Mouse (Mus musculus): ENCODE data around the gene Kctd4. TPM values are rescaled to one million over a fixed set of nuclear protein-coding genes. Genes with fewer than 3 reads are reported as not detected.

The Kctd4 gene
- polyA plus RNA-seq, 1 experiment from 2014 or later = 1.6 TPM

DNA sequence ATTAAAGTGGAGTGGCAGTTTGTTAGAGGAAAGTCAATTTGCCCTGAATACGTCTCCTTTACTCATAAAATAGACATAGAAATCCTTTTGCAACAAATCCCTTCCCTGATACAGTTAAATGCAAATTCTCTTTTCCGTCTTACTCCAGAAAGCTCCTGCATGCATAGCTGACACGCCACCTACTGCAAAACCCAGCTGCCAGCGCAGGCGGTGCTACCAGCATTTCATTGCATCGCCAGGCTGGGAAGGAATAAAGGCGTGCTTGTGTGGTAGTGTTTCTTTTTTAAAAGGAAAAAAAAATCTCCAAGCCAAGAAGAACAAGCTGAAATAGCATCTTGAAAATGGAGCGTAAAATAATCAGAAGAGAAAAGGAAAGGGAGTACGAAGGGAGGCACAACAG, 7.4 kb downstream of the Kctd4 start:
- no peak overlapping the region for H3K9ac ChIP-seq
- no peak overlapping the region; the same call in 1 of the 2 replicates for H3K27ac ChIP-seq
- WGBS = 64% methylated on average over 9 of the region's 9 CpGs
- H3K36me3 ChIP-seq = no peaks in the 10 kb centered on the region
- peak overlapping the region; percentile 3; the same call in 1 of the 2 replicates for H3K4me2 ChIP-seq (replicated peaks)
- H3K4me1 ChIP-seq = peaks cover 30% of the 10 kb centered on the region
- H3K27me3 ChIP-seq = no peaks in the 10 kb centered on the region
- H3K4me3 ChIP-seq = peak overlapping the region; percentile 14; the same call in 1 of the 2 replicates
- no peaks in the 10 kb centered on the region for H3K9me3 ChIP-seq
- no peak for ATAC-seq (ENCODE audit: low FRiP score, low read depth)

DNA sequence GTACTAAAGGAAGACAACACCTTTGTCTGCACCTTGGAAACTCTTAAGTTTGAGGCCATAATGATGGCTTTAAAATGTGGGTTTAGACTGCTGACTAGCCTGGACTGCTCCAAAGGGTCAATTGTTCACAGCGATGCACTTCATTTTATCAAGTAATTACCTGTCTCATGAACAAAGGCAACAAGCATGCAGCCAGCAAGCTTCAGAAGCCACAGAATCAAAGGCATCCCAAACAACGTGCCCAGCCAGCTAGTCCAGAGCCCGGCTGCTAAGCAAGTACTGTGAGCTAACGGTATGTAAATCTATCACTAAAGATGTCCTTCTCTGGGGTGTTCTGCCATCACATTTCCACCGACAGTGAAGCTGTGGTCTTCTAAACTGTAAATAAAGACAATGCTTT, 8.4 kb downstream of the Kctd4 start:
- Histone ChIP-seq H3K4me1 (peaks cover 30% of the 10 kb centered on the region), H3K9ac (no peak overlapping the region), H3K36me3 (no peaks in the 10 kb centered on the region), H3K9me3 (no peaks in the 10 kb centered on the region), H3K4me2 (replicated peaks) (0 out of 2 replicates have a peak overlapping the region, but pooled peaks have one; percentile 3), H3K27me3 (no peaks in the 10 kb centered on the region), H3K4me3 (no peak overlapping the region), H3K27ac (no peak overlapping the region)
- no peak for ATAC-seq (ENCODE audit: low FRiP score, low read depth)
- 49% methylated on average over 5 of the region's 5 CpGs for WGBS

DNA sequence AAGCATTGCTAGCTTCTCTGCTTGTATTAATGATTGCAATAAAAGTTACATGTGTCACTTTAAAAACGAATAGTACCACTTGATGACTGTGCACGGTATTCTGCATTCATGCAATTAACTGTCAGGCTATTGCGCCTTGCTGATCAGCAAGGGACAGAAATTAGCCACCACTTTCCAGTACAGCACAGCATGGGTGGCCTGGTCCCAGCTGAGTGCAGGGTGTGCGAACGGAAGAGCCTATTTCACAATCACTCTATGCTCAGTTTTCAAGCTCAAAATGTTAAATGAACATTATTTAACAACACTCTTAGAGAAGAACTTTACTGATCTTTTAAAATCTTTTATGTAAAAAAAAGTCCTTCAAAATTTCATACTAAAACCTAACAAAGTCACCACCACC, 9.2 kb downstream of the Kctd4 start:
- H3K27ac ChIP-seq = no peak overlapping the region
- 54% methylated on average over 5 of the region's 5 CpGs for WGBS
- ATAC-seq (ENCODE audit: low FRiP score, low read depth) = no peak
- H3K27me3 ChIP-seq = no peaks in the 10 kb centered on the region
- H3K4me3 ChIP-seq = no peak overlapping the region
- H3K9me3 ChIP-seq = no peaks in the 10 kb centered on the region
- no peak overlapping the region for H3K4me2 ChIP-seq (replicated peaks)
- no peaks in the 10 kb centered on the region for H3K36me3 ChIP-seq
- no peak overlapping the region for H3K9ac ChIP-seq
- peaks cover 30% of the 10 kb centered on the region for H3K4me1 ChIP-seq

DNA sequence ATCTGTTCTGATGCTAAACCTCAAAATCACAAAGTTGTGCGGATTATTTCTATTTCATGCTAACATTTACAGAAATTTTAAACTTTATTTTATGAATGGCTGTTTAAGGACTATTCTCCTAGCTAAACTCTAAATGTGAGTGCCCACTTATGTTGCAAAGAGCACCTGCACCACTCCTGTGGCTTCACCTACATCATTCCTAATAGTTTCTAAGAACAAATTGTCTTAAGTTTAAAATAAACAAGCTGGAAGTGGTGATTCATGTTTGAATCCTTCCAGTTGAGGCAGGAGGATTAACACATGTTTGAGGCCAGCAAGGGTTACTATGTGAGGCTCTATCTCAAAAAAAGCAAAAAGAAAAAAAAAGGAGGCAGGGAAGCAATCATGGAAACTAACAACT, 9.6 kb downstream of the Kctd4 start:
- H3K4me1 ChIP-seq = peaks cover 30% of the 10 kb centered on the region
- no peaks in the 10 kb centered on the region for H3K36me3 ChIP-seq
- H3K9ac ChIP-seq = no peak overlapping the region
- WGBS = 86% methylated on average over 1 of the region's 1 CpGs
- H3K4me2 ChIP-seq (replicated peaks) = no peak overlapping the region
- H3K27ac ChIP-seq = no peak overlapping the region
- H3K27me3 ChIP-seq = no peaks in the 10 kb centered on the region
- no peak overlapping the region for H3K4me3 ChIP-seq
- no peaks in the 10 kb centered on the region for H3K9me3 ChIP-seq
- ATAC-seq (ENCODE audit: low FRiP score, low read depth) = no peak

DNA sequence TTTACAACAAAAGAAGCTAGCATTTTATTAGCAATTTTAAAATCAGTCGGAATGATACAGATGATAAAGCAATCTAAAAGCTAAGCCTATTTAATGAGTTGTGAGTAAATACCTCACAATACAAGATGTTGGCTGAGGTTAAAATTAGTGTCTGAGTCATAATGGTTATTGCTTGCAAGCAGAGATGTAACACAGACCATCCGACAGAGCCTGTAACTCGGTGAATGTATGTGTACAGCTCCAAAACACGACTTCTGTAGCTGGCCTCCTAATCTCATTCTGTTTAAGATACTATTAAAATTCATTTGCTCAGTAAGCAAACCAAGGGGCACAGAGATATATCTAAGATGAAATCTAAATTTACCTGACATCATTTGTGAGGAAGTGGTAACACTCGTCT, 12.5 kb downstream of the Kctd4 start:
- 56% methylated on average over 5 of the region's 5 CpGs for WGBS

DNA sequence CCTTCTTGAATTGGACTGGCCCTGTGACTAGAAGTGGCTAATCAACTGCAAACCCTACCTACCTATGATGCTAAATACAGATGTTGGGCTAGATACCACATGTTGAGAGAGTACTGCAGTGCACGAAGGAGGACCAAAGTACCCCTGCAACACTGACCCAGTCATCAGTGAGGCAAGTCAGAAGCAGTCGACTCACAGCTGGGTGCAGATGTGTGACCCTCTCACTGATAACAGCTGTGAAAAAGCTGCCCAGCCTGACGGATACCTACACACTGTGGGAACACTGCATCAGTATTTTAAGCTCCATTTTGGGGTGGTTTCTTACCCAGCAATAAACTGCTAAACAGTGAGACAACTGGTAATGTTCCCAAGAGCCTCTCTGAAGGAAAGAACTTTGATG, 21.3 kb downstream of the Kctd4 start:
- Histone ChIP-seq H3K4me3 (no peak overlapping the region), H3K27ac (no peak overlapping the region), H3K4me2 (replicated peaks) (no peak overlapping the region), H3K9me3 (no peaks in the 10 kb centered on the region), H3K27me3 (no peaks in the 10 kb centered on the region), H3K4me1 (peaks cover 10% of the 10 kb centered on the region; the same call in 1 of the 2 replicates), H3K9ac (no peak overlapping the region), H3K36me3 (no peaks in the 10 kb centered on the region)
- no peak for ATAC-seq (ENCODE audit: low FRiP score, low read depth)
- 49% methylated on average over 3 of the region's 3 CpGs for WGBS

More for the DNA sequence above, 12.5 kb downstream of the Kctd4 start:
- Histone ChIP-seq H3K4me1 (peaks cover 32% of the 10 kb centered on the region), H3K27ac (no peak overlapping the region), H3K9me3 (no peaks in the 10 kb centered on the region), H3K27me3 (no peaks in the 10 kb centered on the region), H3K9ac (no peak overlapping the region), H3K36me3 (no peaks in the 10 kb centered on the region), H3K4me2 (replicated peaks) (no peak overlapping the region), H3K4me3 (no peak overlapping the region)
- no peak for ATAC-seq (ENCODE audit: low FRiP score, low read depth)

DNA sequence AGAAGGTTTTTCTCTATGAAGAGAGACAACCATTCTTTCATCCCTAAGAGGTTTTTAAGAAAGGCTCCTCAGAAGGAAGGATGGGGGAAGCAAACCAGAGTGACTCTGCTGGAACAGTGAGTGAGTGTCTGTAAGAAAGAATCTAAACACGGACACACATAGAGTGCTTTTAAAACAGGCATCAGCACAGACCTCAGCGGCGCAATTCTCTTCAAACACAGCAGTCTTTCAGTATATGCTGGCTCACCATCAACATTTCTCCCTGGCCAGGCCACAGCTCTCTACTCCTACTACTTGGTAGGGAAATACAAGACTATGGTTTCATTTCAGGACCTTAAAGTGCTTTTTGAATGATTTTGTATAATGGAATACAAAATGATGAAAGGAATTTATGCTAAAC, 26.4 kb downstream of the Kctd4 start:
- 90% methylated on average over 3 of the region's 3 CpGs for WGBS
- peaks cover 23% of the 10 kb centered on the region for H3K4me1 ChIP-seq
- no peaks in the 10 kb centered on the region for H3K27me3 ChIP-seq
- no peak overlapping the region for H3K9ac ChIP-seq
- no peak overlapping the region for H3K27ac ChIP-seq
- no peak overlapping the region for H3K4me3 ChIP-seq
- 0 out of 2 replicates have a peak, but pooled peaks have one; percentile 28 for ATAC-seq (ENCODE audit: low FRiP score, low read depth)
- H3K4me2 ChIP-seq (replicated peaks) = no peak overlapping the region
- H3K9me3 ChIP-seq = no peaks in the 10 kb centered on the region
- no peaks in the 10 kb centered on the region for H3K36me3 ChIP-seq

DNA sequence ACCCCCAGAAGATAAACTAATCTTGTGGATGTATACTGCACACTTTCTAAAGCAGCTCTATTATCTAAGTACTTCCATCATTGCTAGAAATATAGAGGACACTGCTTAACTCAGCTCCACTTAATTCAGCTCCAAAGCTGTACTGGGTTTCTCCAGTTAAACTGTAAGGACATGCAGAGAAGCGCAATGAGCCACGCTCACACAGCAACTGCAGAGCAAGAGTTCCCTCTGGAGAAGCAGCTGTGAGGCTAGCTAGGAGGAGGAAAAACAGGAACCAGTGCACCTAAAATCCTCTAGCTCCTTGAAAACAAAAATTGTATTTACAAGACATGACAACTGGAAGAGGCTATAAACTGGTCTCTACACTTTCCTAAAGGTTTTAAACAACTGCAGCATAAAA, 29.1 kb downstream of the Kctd4 start:
- Histone ChIP-seq H3K27ac (peak overlapping the region; percentile 67; the same call in 1 of the 2 replicates), H3K4me3 (no peak overlapping the region), H3K9ac (no peak overlapping the region), H3K4me2 (replicated peaks) (no peak overlapping the region), H3K27me3 (no peaks in the 10 kb centered on the region), H3K36me3 (no peaks in the 10 kb centered on the region), H3K9me3 (no peaks in the 10 kb centered on the region), H3K4me1 (peaks cover 39% of the 10 kb centered on the region)
- 75% methylated on average over 2 of the region's 2 CpGs for WGBS
- no peak for ATAC-seq (ENCODE audit: low FRiP score, low read depth)

DNA sequence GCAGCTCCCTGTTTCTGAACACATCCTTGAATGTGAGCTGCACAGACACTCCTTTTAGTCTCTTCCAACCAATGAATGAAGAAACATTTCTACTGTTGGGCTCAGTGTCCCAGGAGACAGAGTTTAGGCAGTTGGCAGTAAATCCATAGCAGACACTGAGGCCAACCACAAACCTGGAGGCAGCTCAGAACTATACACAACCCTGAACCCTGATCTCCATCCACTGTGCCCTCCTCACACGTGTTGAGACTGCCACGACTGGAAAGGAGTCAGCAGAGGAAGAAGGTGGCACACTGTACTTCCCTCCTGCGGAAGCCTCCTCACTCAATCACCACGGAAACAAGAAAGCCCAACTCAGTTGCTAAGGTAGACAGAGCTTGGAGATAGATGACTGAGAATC, 30.3 kb downstream of the Kctd4 start:
- Histone ChIP-seq H3K36me3 (no peaks in the 10 kb centered on the region), H3K4me3 (no peak overlapping the region), H3K4me2 (replicated peaks) (no peak overlapping the region), H3K4me1 (peaks cover 39% of the 10 kb centered on the region), H3K27me3 (no peaks in the 10 kb centered on the region), H3K9me3 (no peaks in the 10 kb centered on the region), H3K9ac (no peak overlapping the region), H3K27ac (peak overlapping the region; percentile 28; the same call in 1 of the 2 replicates)
- peak; percentile 57; the same call in 1 of the 2 replicates for ATAC-seq (ENCODE audit: low FRiP score, low read depth)
- 54% methylated on average over 4 of the region's 4 CpGs for WGBS

DNA sequence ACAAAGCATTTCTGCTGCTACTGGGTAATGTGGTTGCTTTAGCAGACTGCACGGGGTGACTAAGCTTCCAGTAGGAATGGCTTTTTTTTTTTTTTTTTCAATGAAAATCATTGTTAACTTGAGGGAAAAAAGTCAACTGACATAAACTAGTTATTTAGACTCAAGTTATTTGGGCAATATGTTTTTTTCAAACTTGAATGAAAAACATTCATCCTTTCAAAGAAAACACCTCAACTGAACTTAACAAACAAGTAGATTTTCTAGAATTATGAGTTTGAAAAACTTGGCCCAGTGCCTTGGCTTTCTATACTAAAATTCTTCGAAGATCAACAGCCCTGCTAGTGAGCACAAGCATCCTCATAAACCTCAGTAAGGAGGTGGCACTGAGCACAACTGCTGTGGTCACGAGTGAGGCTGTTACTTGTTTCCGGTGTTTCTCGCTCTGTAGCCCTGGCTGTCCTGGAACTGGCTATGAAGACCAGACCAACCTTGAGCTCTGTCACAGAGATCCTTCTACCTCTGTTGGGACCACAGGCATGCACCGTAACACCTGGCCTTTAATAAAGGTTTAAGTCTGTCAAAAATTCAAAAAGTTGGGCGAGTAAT, 32.2 kb downstream of the Kctd4 start:
- Histone ChIP-seq H3K4me1 (peaks cover 39% of the 10 kb centered on the region), H3K9me3 (no peaks in the 10 kb centered on the region), H3K27me3 (no peaks in the 10 kb centered on the region), H3K4me3 (no peak overlapping the region), H3K4me2 (replicated peaks) (no peak overlapping the region), H3K27ac (0 out of 2 replicates have a peak overlapping the region, but pooled peaks have one; percentile 3), H3K36me3 (no peaks in the 10 kb centered on the region), H3K9ac (no peak overlapping the region)
- no peak for ATAC-seq (ENCODE audit: low FRiP score, low read depth)
- 52% methylated on average over 7 of the region's 7 CpGs for WGBS

DNA sequence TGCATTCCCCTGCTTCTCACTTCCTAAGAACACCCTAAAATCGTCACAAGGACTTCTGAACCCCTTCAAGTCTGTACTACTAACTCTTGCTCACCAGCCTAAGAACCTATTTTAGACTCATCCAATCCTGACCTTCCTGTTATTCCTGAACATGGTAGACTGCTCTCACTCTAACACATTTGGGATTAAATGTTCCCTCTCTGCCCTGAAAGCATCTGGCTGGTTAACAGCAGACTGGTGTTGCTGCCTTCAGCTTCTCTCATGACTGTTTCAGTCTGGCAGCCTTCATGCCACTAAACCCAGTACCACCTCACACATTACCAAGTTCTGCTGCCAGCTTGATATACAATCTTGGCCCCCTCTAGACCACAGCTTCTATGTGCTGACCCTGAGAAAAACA, 34.4 kb downstream of the Kctd4 start:
- no peaks in the 10 kb centered on the region for H3K27me3 ChIP-seq
- H3K36me3 ChIP-seq = no peaks in the 10 kb centered on the region
- peaks cover 36% of the 10 kb centered on the region for H3K4me1 ChIP-seq
- H3K27ac ChIP-seq = no peak overlapping the region
- H3K9ac ChIP-seq = no peak overlapping the region
- H3K4me2 ChIP-seq (replicated peaks) = no peak overlapping the region
- WGBS = 83% methylated on average over 1 of the region's 1 CpGs
- H3K9me3 ChIP-seq = no peaks in the 10 kb centered on the region
- ATAC-seq (ENCODE audit: low FRiP score, low read depth) = no peak
- no peak overlapping the region for H3K4me3 ChIP-seq

DNA sequence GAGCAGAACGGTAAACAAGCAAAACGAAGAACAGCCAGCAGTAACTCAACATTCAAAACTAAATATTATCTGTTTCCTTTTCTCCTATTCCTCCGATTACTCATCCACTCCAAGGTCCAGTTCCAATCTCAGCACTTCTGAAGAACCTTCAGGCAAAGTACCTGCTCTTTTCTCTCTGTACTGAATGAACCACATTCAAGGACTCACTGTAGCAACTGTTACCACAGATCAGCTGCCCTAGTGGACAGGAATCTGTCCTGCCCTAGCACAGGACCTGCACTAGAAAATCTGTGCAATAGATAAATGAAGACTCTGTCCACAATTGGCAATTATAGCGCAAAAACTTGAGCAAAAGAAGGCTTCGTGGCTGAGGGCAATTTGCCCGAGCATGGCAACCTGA, 36.1 kb downstream of the Kctd4 start:
- ATAC-seq (ENCODE audit: low FRiP score, low read depth) = no peak
- Histone ChIP-seq H3K9me3 (no peaks in the 10 kb centered on the region), H3K9ac (no peak overlapping the region), H3K4me3 (no peak overlapping the region), H3K27me3 (no peaks in the 10 kb centered on the region), H3K27ac (no peak overlapping the region), H3K36me3 (peaks cover 4% of the 10 kb centered on the region; the same call in 1 of the 2 replicates), H3K4me2 (replicated peaks) (no peak overlapping the region), H3K4me1 (peaks cover 19% of the 10 kb centered on the region)
- WGBS = 93% methylated on average over 6 of the region's 6 CpGs

DNA sequence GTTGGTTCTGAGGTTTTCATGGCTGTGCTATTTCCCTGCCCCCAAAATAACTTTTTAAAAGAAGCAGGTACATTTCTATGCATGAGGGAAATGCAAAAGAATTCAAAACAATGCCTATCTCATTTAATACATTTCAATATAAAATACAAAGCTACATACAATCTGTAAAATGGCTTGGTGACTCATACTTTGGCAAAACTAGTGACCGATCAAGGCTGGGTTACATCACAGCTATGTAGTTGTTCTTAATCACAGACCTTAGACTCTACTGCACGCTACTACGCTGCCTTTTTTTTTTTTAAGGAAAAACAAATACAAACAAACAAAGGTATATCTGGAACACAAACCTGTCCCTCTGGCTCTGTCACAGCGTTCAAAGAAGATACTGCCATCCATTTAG, 37.6 kb downstream of the Kctd4 start:
- Histone ChIP-seq H3K4me2 (replicated peaks) (no peak overlapping the region), H3K9me3 (no peaks in the 10 kb centered on the region), H3K36me3 (peaks cover 4% of the 10 kb centered on the region; the same call in 1 of the 2 replicates), H3K4me1 (peaks cover 6% of the 10 kb centered on the region), H3K9ac (no peak overlapping the region), H3K4me3 (no peak overlapping the region), H3K27ac (no peak overlapping the region), H3K27me3 (no peaks in the 10 kb centered on the region)
- 95% methylated on average over 4 of the region's 4 CpGs for WGBS
- ATAC-seq (ENCODE audit: low FRiP score, low read depth) = no peak

All from limb, embryonic 13.5 days (tissue).